Mouse (Mus musculus): ENCODE data around the gene Mb. TPM values are rescaled to one million over a fixed set of nuclear protein-coding genes. Genes with fewer than 3 reads are reported as not detected.

Mb gene
- total RNA-seq, 1 experiment from 2014 or later: 6.8 TPM

GRCm38 (mm10) chr15:76976619-76977018 lies 73.9 kb downstream of the Mb start:
- DNase-seq: no peak

- peak; percentile 89 for DNase-seq
Observed at GRCm38 (mm10) chr15:76973855-76974651, 76.4 kb downstream of the Mb start.

- DNase-seq: no peak
Observed at GRCm38 (mm10) chr15:76973272-76973854, 77.1 kb downstream of the Mb start.

GRCm38 (mm10) chr15:76972661-76973060 lies 77.8 kb downstream of the Mb start:
- DNase-seq: no peak

Other genes with a start within 250 kb of the Mb start
- 14.4 and 17.3 TPM in 2 replicates for gene Zfp251, start 179.2 kb downstream of the Mb start, total RNA-seq (2021)
- gene Zfp7, start 171.4 kb downstream of the Mb start, total RNA-seq (2021): 3.5 and 4.2 TPM in 2 replicates
- not detected in 2 replicates for gene Gm49527, start 171.3 kb downstream of the Mb start, total RNA-seq (2021)
- gene Zfp647, start 125.2 kb downstream of the Mb start, total RNA-seq (2021): 5.6 and 6.3 TPM in 2 replicates
- gene 1110038F14Rik, start 102.2 kb downstream of the Mb start, total RNA-seq (2021): 41.8 and 43.9 TPM in 2 replicates
- gene Apol6, start 5.9 kb downstream of the Mb start, total RNA-seq (2021): 24.3 and 26.2 TPM in 2 replicates

Data from adrenal gland, postnatal 14 days (tissue).